Mouse (Mus musculus): ENCODE measurements around the gene Slc25a41.

Gene Slc25a41

GRCm38 (mm10) chr17:57041554-57041953 is at the start of gene Slc25a41:
Gene Slc25a41, minus strand, starts transcription at chr17:57041654.
- DNase-seq (ENCODE audit: low read depth, low spot score) = no peak

- no peak for DNase-seq (ENCODE audit: low read depth, low spot score)
Observed at GRCm38 (mm10) chr17:57087049-57087832, 45.8 kb upstream of the Slc25a41 start, which contains the start of gene Tubb4a. Gene Tubb4a, minus strand, starts transcription at chr17:57087782.

- DNase-seq (ENCODE audit: low read depth, low spot score) = no peak
Observed at GRCm38 (mm10) chr17:57085970-57086757, 44.7 kb upstream of the Slc25a41 start.

GRCm38 (mm10) chr17:57082481-57082880 is 41.0 kb upstream of the Slc25a41 start:
- DNase-seq (ENCODE audit: low read depth, low spot score) = no peak

- DNase-seq (ENCODE audit: low read depth, low spot score) = no peak
Observed at GRCm38 (mm10) chr17:57081234-57081842, 39.9 kb upstream of the Slc25a41 start.

GRCm38 (mm10) chr17:57079919-57080318 is 38.5 kb upstream of the Slc25a41 start:
- DNase-seq (ENCODE audit: low read depth, low spot score) = peak; percentile 36

GRCm38 (mm10) chr17:57078336-57078735 is 36.9 kb upstream of the Slc25a41 start, which contains the start of gene Dennd1c:
Gene Dennd1c, minus strand, starts transcription at chr17:57078514.
- DNase-seq (ENCODE audit: low read depth, low spot score) = peak; percentile 86

GRCm38 (mm10) chr17:57076916-57077315 is 35.5 kb upstream of the Slc25a41 start:
- DNase-seq (ENCODE audit: low read depth, low spot score) = no peak

- no peak for DNase-seq (ENCODE audit: low read depth, low spot score)
Observed at GRCm38 (mm10) chr17:57070699-57071098, 29.2 kb upstream of the Slc25a41 start.

GRCm38 (mm10) chr17:57070272-57070671 is 28.8 kb upstream of the Slc25a41 start:
- DNase-seq (ENCODE audit: low read depth, low spot score) = no peak

GRCm38 (mm10) chr17:57066908-57067307 is 25.5 kb upstream of the Slc25a41 start:
- no peak for DNase-seq (ENCODE audit: low read depth, low spot score)

GRCm38 (mm10) chr17:57063031-57063430 is 21.6 kb upstream of the Slc25a41 start:
- no peak for DNase-seq (ENCODE audit: low read depth, low spot score)

GRCm38 (mm10) chr17:57062548-57062947 is 21.1 kb upstream of the Slc25a41 start:
- DNase-seq (ENCODE audit: low read depth, low spot score) = peak; percentile 30

- peak; percentile 75 for DNase-seq (ENCODE audit: low read depth, low spot score)
Observed at GRCm38 (mm10) chr17:57062011-57062521, 20.6 kb upstream of the Slc25a41 start.

- DNase-seq (ENCODE audit: low read depth, low spot score) = peak; percentile 76
Observed at GRCm38 (mm10) chr17:57061069-57061468, 19.6 kb upstream of the Slc25a41 start.

GRCm38 (mm10) chr17:57060231-57060801 is 18.9 kb upstream of the Slc25a41 start:
- peak; percentile 97 for DNase-seq (ENCODE audit: low read depth, low spot score)

- peak; percentile 72 for DNase-seq (ENCODE audit: low read depth, low spot score)
Observed at GRCm38 (mm10) chr17:57059486-57059977, 18.1 kb upstream of the Slc25a41 start, which contains the start of gene Slc25a23. Gene Slc25a23, minus strand, starts transcription at chr17:57059863.

GRCm38 (mm10) chr17:57058891-57059485 is 17.5 kb upstream of the Slc25a41 start, which contains the start of gene Crb3:
Gene Crb3, plus strand, starts transcription at chr17:57059105.
- no peak for DNase-seq (ENCODE audit: low read depth, low spot score)

- DNase-seq (ENCODE audit: low read depth, low spot score) = no peak
Observed at GRCm38 (mm10) chr17:57056246-57056645, 14.8 kb upstream of the Slc25a41 start.

- peak; percentile 56 for DNase-seq (ENCODE audit: low read depth, low spot score)
Observed at GRCm38 (mm10) chr17:57051679-57052078, 10.2 kb upstream of the Slc25a41 start.

- DNase-seq (ENCODE audit: low read depth, low spot score) = no peak
Observed at GRCm38 (mm10) chr17:57048816-57049215, 7.4 kb upstream of the Slc25a41 start.

Data from CD4-positive helper T cell, adult 2 months (primary cell).